Mouse (Mus musculus): ENCODE results near the gene Bckdha. TPM values are rescaled to one million over a fixed set of nuclear protein-coding genes. Genes with fewer than 3 reads are reported as not detected.

Bckdha gene
- polyA plus RNA-seq, 1 experiment, result 87.3 TPM

GRCm38 (mm10) chr7:25624851-25625250 is 33.9 kb downstream of the Bckdha start:
- Histone ChIP-seq H3K27me3 (ENCODE audit: control insufficient read depth, insufficient read depth, low read length) (no peaks in the 10 kb centered on the region), H3K4me3 (replicated peaks; ENCODE audit: insufficient read depth, low read depth, low read length) (no peak overlapping the region), H3K27ac (ENCODE audit: insufficient read depth, low read length) (no peak overlapping the region), H3K4me1 (ENCODE audit: control insufficient read depth, insufficient read depth, low read length) (peaks cover 33% of the 10 kb centered on the region)
- peak in 1 of 2 experiments; percentile 17 for DNase-seq
- TF ChIP-seq CTCF (IDR thresholded peaks at IDR 0.05; ENCODE audit: borderline replicate concordance, insufficient read depth, low read depth, low read length) (no peak), POLR2A (IDR thresholded peaks at IDR 0.05; ENCODE audit: borderline replicate concordance, insufficient read depth, low read length) (no peak)
- 35% methylated on average over 5 of the region's 5 CpGs for WGBS

GRCm38 (mm10) chr7:25623857-25624370 is 34.9 kb downstream of the Bckdha start:
- H3K4me3 ChIP-seq (replicated peaks; ENCODE audit: insufficient read depth, low read depth, low read length), result no peak overlapping the region
- 18% methylated on average over 11 of the region's 11 CpGs for WGBS
- DNase-seq, result peak; percentile 63 to 71
- TF ChIP-seq CTCF (IDR thresholded peaks at IDR 0.05; ENCODE audit: borderline replicate concordance, insufficient read depth, low read depth, low read length) (no peak), POLR2A (IDR thresholded peaks at IDR 0.05; ENCODE audit: borderline replicate concordance, insufficient read depth, low read length) (no peak)
- H3K27me3 ChIP-seq (ENCODE audit: control insufficient read depth, insufficient read depth, low read length), result no peaks in the 10 kb centered on the region
- H3K4me1 ChIP-seq (ENCODE audit: control insufficient read depth, insufficient read depth, low read length), result peaks cover 27% of the 10 kb centered on the region
- no peak overlapping the region for H3K27ac ChIP-seq (ENCODE audit: insufficient read depth, low read length)

GRCm38 (mm10) chr7:25620751-25621150 is 38.0 kb downstream of the Bckdha start:
- TF ChIP-seq CTCF (IDR thresholded peaks at IDR 0.05; ENCODE audit: borderline replicate concordance, insufficient read depth, low read depth, low read length) (no peak), POLR2A (IDR thresholded peaks at IDR 0.05; ENCODE audit: borderline replicate concordance, insufficient read depth, low read length) (no peak)
- 88% methylated on average over 11 of the region's 11 CpGs for WGBS
- H3K27ac ChIP-seq (ENCODE audit: insufficient read depth, low read length), result no peak overlapping the region

GRCm38 (mm10) chr7:25620101-25620500 is 38.7 kb downstream of the Bckdha start:
- TF ChIP-seq POLR2A (IDR thresholded peaks at IDR 0.05; ENCODE audit: borderline replicate concordance, insufficient read depth, low read length) (no peak), CTCF (IDR thresholded peaks at IDR 0.05; ENCODE audit: borderline replicate concordance, insufficient read depth, low read depth, low read length) (no peak)
- Histone ChIP-seq H3K4me1 (ENCODE audit: control insufficient read depth, insufficient read depth, low read length) (peaks cover 11% of the 10 kb centered on the region), H3K4me3 (replicated peaks; ENCODE audit: insufficient read depth, low read depth, low read length) (peak overlapping the region; percentile 82), H3K27ac (ENCODE audit: insufficient read depth, low read length) (no peak overlapping the region), H3K27me3 (ENCODE audit: control insufficient read depth, insufficient read depth, low read length) (no peaks in the 10 kb centered on the region)
- DNase-seq, result no peak
- WGBS, result 89% methylated on average over 5 of the region's 5 CpGs

More at GRCm38 (mm10) chr7:25620751-25621150, 38.0 kb downstream of the Bckdha start:
- Histone ChIP-seq H3K4me3 (replicated peaks; ENCODE audit: insufficient read depth, low read depth, low read length) (no peak overlapping the region), H3K4me1 (ENCODE audit: control insufficient read depth, insufficient read depth, low read length) (peaks cover 15% of the 10 kb centered on the region), H3K27me3 (ENCODE audit: control insufficient read depth, insufficient read depth, low read length) (no peaks in the 10 kb centered on the region)
- no peak for DNase-seq

GRCm38 (mm10) chr7:25619722-25619991 is 39.1 kb downstream of the Bckdha start:
- Histone ChIP-seq H3K27ac (ENCODE audit: insufficient read depth, low read length) (peak overlapping the region; percentile 41; the same call in 1 of the 2 replicates), H3K4me3 (replicated peaks; ENCODE audit: insufficient read depth, low read depth, low read length) (peak overlapping the region; percentile 82), H3K4me1 (ENCODE audit: control insufficient read depth, insufficient read depth, low read length) (peaks cover 7% of the 10 kb centered on the region), H3K27me3 (ENCODE audit: control insufficient read depth, insufficient read depth, low read length) (no peaks in the 10 kb centered on the region)
- TF ChIP-seq CTCF (IDR thresholded peaks at IDR 0.05; ENCODE audit: borderline replicate concordance, insufficient read depth, low read depth, low read length), result no peak
- no peak for TF ChIP-seq POLR2A (IDR thresholded peaks at IDR 0.05; ENCODE audit: borderline replicate concordance, insufficient read depth, low read length)
- DNase-seq, result no peak
- 25% methylated on average over 5 of the region's 5 CpGs for WGBS

- H3K4me3 ChIP-seq (replicated peaks; ENCODE audit: insufficient read depth, low read depth, low read length), result peak within 1 kb of the TSS; percentile 82
- H3K27ac ChIP-seq (ENCODE audit: insufficient read depth, low read length), result peak within 1 kb of the TSS; percentile 41
- H3K4me1 ChIP-seq (ENCODE audit: control insufficient read depth, insufficient read depth, low read length), result peaks cover 3% of the 10 kb centered on the region; the same call in 1 of the 2 replicates
- H3K27me3 ChIP-seq (ENCODE audit: control insufficient read depth, insufficient read depth, low read length), result no peaks in the 10 kb centered on the region
- WGBS, result 1% methylated on average over 53 of the region's 53 CpGs
- peak; percentile 66; the same call in 1 of the 2 replicates for TF ChIP-seq POLR2A (IDR thresholded peaks at IDR 0.05; ENCODE audit: borderline replicate concordance, insufficient read depth, low read length)
- TF ChIP-seq CTCF (IDR thresholded peaks at IDR 0.05; ENCODE audit: borderline replicate concordance, insufficient read depth, low read depth, low read length), result no peak
- DNase-seq, result peak; percentile 94 to 96
These were observed 39.7 kb downstream of the Bckdha start, which contains the start of gene Dmac2 for GRCm38 (mm10) chr7:25618865-25619721. Dmac2 (plus strand) TSS chr7:25619414.

GRCm38 (mm10) chr7:25617376-25618160 is 41.2 kb downstream of the Bckdha start:
- Histone ChIP-seq H3K27ac (ENCODE audit: insufficient read depth, low read length) (no peak overlapping the region), H3K27me3 (ENCODE audit: control insufficient read depth, insufficient read depth, low read length) (no peaks in the 10 kb centered on the region), H3K4me1 (ENCODE audit: control insufficient read depth, insufficient read depth, low read length) (no peaks in the 10 kb centered on the region), H3K4me3 (replicated peaks; ENCODE audit: insufficient read depth, low read depth, low read length) (no peak overlapping the region)
- no peak for TF ChIP-seq CTCF (IDR thresholded peaks at IDR 0.05; ENCODE audit: borderline replicate concordance, insufficient read depth, low read depth, low read length)
- WGBS, result 80% methylated on average over 10 of the region's 10 CpGs
- DNase-seq, result no peak
